22 mouse cellular contexts compared by ENCODE assay signal in the genomic region with DNA sequence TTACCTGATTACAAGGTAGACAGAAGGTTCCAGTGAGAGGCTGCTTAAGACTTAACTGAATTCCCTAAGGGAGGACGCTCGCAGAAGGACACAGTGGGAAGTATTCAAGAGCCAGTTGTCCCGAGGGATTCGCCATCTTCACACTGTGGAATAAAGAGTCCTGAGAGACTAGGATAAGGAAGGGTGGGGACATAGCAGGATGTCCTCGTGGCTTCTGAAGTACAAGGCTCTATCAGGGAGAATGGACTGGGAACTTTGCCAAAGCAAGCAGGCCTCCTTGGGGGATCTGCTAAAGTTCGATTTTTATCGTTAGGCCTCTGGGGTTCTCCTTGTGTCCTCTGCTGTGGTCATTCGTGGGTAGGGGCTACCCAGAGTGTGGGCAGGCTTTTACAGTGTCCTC. TPM values are rescaled to one million over a fixed set of nuclear protein-coding genes. Genes with fewer than 3 reads are reported as not detected.
DNase-seq lines count a peak whose midpoint lies in the region; ATAC-seq lines count a peak whose summit lies in the region.
"Had no signal": no experiment of that assay in that cellular context is flagged by ENCODE, and none has a peak within 500 bp of the region (broad histone marks: within the 10 kb centered on the region; RNA-seq: fewer than 3 reads in every experiment).

No protein-coding gene starts in this region.

- WGBS in intestine, embryonic 15.5 days = 61% methylated on average over 8 of the region's 8 CpGs
- 77% methylated on average over 8 of the region's 8 CpGs for WGBS in forebrain, embryonic 16.5 days

- H3K9ac ChIP-seq in intestine, embryonic 15.5 days = no peak overlapping the region
- H3K9ac ChIP-seq in forebrain, embryonic 16.5 days (replicated peaks; ENCODE audit: low read depth, low read length) = no peak overlapping the region
- H3K9ac ChIP-seq: embryonic facial prominence, embryonic 15.5 days; midbrain, embryonic 12.5 days had no signal

- H3K27ac ChIP-seq in intestine, embryonic 15.5 days = no peak overlapping the region
- H3K27ac ChIP-seq in forebrain, embryonic 16.5 days (ENCODE audit: low read length) = no peak overlapping the region
- H3K27ac ChIP-seq: embryonic facial prominence, embryonic 15.5 days; forebrain, embryonic 10.5 days; gastrocnemius, adult 2 months; hindbrain, postnatal 0 days; midbrain, embryonic 12.5 days had no signal

- intact Hi-C loops in heart, postnatal 10 days (cut with DNase I) = loop anchor here (5.0 to 10.0 kb wide), 2 partner anchors 105 to 1662 kb away; no protein-coding TSS in a partner anchor

- 0 out of 2 replicates have a peak, but pooled peaks cover 3% of the 10 kb centered on the region for H3K36me3 ChIP-seq in intestine, embryonic 15.5 days
- 0 out of 2 replicates have a peak, but pooled peaks cover 2% of the 10 kb centered on the region for H3K36me3 ChIP-seq in forebrain, embryonic 16.5 days (ENCODE audit: control insufficient read depth, insufficient read depth)
- H3K36me3 ChIP-seq: embryonic facial prominence, embryonic 15.5 days; midbrain, embryonic 12.5 days had no signal

- no peak overlapping the region for H3K4me3 ChIP-seq in intestine, embryonic 15.5 days (replicated peaks)
- H3K4me3 ChIP-seq in forebrain, embryonic 16.5 days (replicated peaks; ENCODE audit: low read length) = no peak overlapping the region
- H3K4me3 ChIP-seq: embryonic facial prominence, embryonic 15.5 days; forebrain, embryonic 10.5 days; gastrocnemius, adult 2 months; midbrain, embryonic 12.5 days had no signal

- DNase-seq in heart, adult 11 months = peak; percentile 96
- no peak for DNase-seq in heart, postnatal 10 days
- peak; percentile 38 for DNase-seq in kidney, adult 9 months
- no peak for DNase-seq in kidney, postnatal 10 days
- DNase-seq in lung, postnatal 14 days = peak; percentile 34
- DNase-seq in layer of hippocampus, adult 11-12 months (ENCODE audit: low spot score) = no peak
- DNase-seq: adrenal gland, postnatal 10 days; cerebellum, adult 11-12 months; cerebellum, postnatal 14 days; gastrocnemius, adult 2 months; left cerebral cortex, postnatal 4 days; liver; right cerebral cortex, postnatal 4 days; thymus, adult 2 months had no signal

- H3K27me3 ChIP-seq in intestine, embryonic 15.5 days (replicated peaks) = no peaks in the 10 kb centered on the region
- no peaks in the 10 kb centered on the region for H3K27me3 ChIP-seq in forebrain, embryonic 16.5 days (replicated peaks; ENCODE audit: control insufficient read depth, insufficient read depth, low read length)
- H3K27me3 ChIP-seq: embryonic facial prominence, embryonic 15.5 days; midbrain, embryonic 12.5 days had no signal

- ATAC-seq in intestine, embryonic 15.5 days = peak; percentile 63
- no peak for ATAC-seq in forebrain, embryonic 16.5 days
- ATAC-seq: activated CD4-positive, CD25-positive, alpha-beta regulatory T cell, adult 4 months; CD4-positive, CD25-positive, alpha-beta regulatory T cell, adult 4 months; hindbrain, postnatal 0 days had no signal

- H3K4me1 ChIP-seq in intestine, embryonic 15.5 days (replicated peaks) = no peaks in the 10 kb centered on the region
- no peaks in the 10 kb centered on the region for H3K4me1 ChIP-seq in forebrain, embryonic 16.5 days (replicated peaks; ENCODE audit: control insufficient read depth, insufficient read depth, low read length)
- H3K4me1 ChIP-seq: embryonic facial prominence, embryonic 15.5 days; forebrain, embryonic 10.5 days; midbrain, embryonic 12.5 days had no signal

- no peaks in the 10 kb centered on the region for H3K9me3 ChIP-seq in intestine, embryonic 15.5 days
- no peaks in the 10 kb centered on the region for H3K9me3 ChIP-seq in forebrain, embryonic 16.5 days (ENCODE audit: control insufficient read depth, low read length)
- H3K9me3 ChIP-seq: embryonic facial prominence, embryonic 15.5 days; forebrain, embryonic 10.5 days; midbrain, embryonic 12.5 days had no signal

- H3K4me2 ChIP-seq in intestine, embryonic 15.5 days (replicated peaks) = no peak overlapping the region
- no peak overlapping the region for H3K4me2 ChIP-seq in forebrain, embryonic 16.5 days (ENCODE audit: low read length)
- H3K4me2 ChIP-seq: embryonic facial prominence, embryonic 15.5 days; midbrain, embryonic 12.5 days had no signal

RNA-seq across cellular contexts. Expression of a gene that starts 59.7 kb away (rescaled TPM):
- 10 to 100 TPM; 23.1 to 24.1 TPM for total RNA-seq in heart, postnatal 10 days (2021)
- 20.6 and 21.7 TPM in 2 replicates for polyA plus RNA-seq in intestine, embryonic 15.5 days (2015; fragmentation: Nextera tagmentation; extraction: Ambion mirVana)
- polyA plus RNA-seq in forebrain, embryonic 16.5 days (2015; fragmentation: Nextera tagmentation; extraction: Ambion mirVana) = 46.6 and 49.5 TPM in 2 replicates

Comparison
In these comparisons a context has a peak if more than half of its experiments do, and no peak if none do; other contexts are left out.
1. DNase-seq: peak in heart, adult 11 months (single experiment), kidney, adult 9 months (single experiment) and lung, postnatal 14 days (single experiment); none in heart, postnatal 10 days (0 of 2), kidney, postnatal 10 days (single experiment) and layer of hippocampus, adult 11-12 months (single experiment).